Mouse (Mus musculus) heart, adult 2 months (tissue): ENCODE measurements around the gene Pkmyt1.

ENCODE experiments used
- CTCF ChIP-seq: fragments of 200-600 bp; IDR thresholded peaks from 2 replicates; pipeline ENCODE4 v1.8.1; 2022; ENCODE audit warnings: antibody characterized with exemption, mild to moderate bottlenecking, moderate library complexity
- EP300 ChIP-seq: fragments of 200-500 bp; IDR thresholded peaks from 2 replicates; pipeline ENCODE4 v1.6.1; 2011; ENCODE audit warnings: low read depth, low read length, control low read depth; ENCODE audit not compliant: insufficient read depth
- POLR2A ChIP-seq: fragments of 200-500 bp; IDR thresholded peaks from 2 replicates; pipeline ENCODE4 v1.6.1; 2011; ENCODE audit warnings: mild to moderate bottlenecking, low read depth, low read length, control low read depth; ENCODE audit not compliant: insufficient read depth

- no peak for TF ChIP-seq CTCF
- no peak for TF ChIP-seq EP300
- no peak for TF ChIP-seq POLR2A
Measured at GRCm38 (mm10) chr17:23778447-23778846, 52.3 kb downstream of the Pkmyt1 start.
